Mouse (Mus musculus) cortical plate, adult 2 months (tissue): ENCODE data around the gene Gm45716. TPM values are rescaled to one million over a fixed set of nuclear protein-coding genes. Genes with fewer than 3 reads are reported as not detected.

Experiments used
- H3K27ac ChIP-seq: fragments of 200-500 bp; 2 replicates; pipeline ENCODE4 v1.5.1; 2012; ENCODE audit warnings: low read length, control low read depth, inconsistent platforms; ENCODE audit not compliant: insufficient read depth
- H3K4me1 ChIP-seq: fragments of 200-500 bp; 2 replicates; pipeline ENCODE4 v1.6.1; 2011; ENCODE audit warnings: low read length; ENCODE audit not compliant: control insufficient read depth, insufficient read depth
- H3K4me3 ChIP-seq: fragments of 200-500 bp; 2 replicates; pipeline ENCODE4 v1.5.1; 2011; ENCODE audit warnings: mild to moderate bottlenecking, low read length, control low read depth; ENCODE audit not compliant: insufficient read depth
- CTCF ChIP-seq: fragments of 200-500 bp; IDR thresholded peaks from 2 replicates; pipeline ENCODE4 v1.5.1; 2011; ENCODE audit warnings: mild to moderate bottlenecking, control low read depth, low read length; ENCODE audit not compliant: insufficient read depth; ENCODE audit errors: extremely low read depth
- POLR2A ChIP-seq: fragments of 200-500 bp; IDR thresholded peaks from 2 replicates; pipeline ENCODE4 v1.6.1; 2011; ENCODE audit warnings: mild to moderate bottlenecking, low read length, control low read depth; ENCODE audit not compliant: insufficient read depth; ENCODE audit errors: extremely low read depth
- polyA plus RNA-seq: library from polyadenylated mRNA; depleted of rRNA; stranded (reverse); fragments of >200 nt; gene quantifications from 2 replicates; pipeline ENCODE4 v1.2.3, GENCODE M21; 2012

Gene Gm45716
- polyA plus RNA-seq, 1 experiment = 13.3 TPM

DNA sequence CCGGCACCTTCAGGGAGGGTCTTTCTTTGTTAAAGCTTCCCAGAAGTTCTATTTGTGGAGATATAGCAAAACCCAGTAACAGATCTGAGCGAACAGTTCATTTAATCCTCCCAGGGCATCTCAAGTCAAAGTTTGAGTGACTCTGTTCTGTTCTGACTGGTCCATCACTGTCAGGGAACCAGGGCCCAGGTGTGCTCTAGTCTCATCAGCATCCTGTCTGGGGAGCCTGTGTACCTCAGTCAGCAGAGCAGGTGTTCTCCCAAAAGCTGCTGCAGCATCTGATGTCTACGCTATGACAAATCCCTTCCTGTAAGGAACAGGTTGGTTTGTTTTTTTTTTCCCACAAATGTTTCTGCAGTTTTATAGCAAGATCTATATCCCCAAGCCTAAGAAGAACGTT is 59.2 kb downstream of the Gm45716 start:
- TF ChIP-seq POLR2A (no peak), CTCF (no peak)
- H3K4me3 ChIP-seq = no peak overlapping the region
- H3K27ac ChIP-seq = no peak overlapping the region
- peaks cover 4% of the 10 kb centered on the region for H3K4me1 ChIP-seq

DNA sequence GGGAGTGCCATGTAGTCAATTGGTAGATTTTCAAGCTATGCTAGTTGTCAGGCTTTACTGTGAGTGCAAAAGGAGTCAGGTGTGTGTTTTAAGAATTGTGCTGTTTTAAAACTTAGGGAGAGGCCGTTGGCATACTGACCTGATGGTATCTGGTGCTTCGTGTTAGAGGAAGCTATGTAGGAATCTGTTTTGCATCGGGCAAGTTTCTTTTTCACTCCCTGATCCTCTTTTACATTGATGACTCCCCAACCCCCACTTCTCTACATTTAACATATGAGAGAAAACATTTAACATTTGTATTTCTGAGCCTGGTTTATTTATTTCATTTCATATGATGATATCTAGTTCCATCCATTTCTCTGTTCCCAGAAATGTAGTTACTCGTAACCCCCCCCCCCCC is 60.3 kb downstream of the Gm45716 start:
- Histone ChIP-seq H3K4me1 (peaks cover 7% of the 10 kb centered on the region), H3K27ac (no peak overlapping the region), H3K4me3 (no peak overlapping the region)
- no peak for TF ChIP-seq POLR2A
- TF ChIP-seq CTCF = no peak

GRCm38 (mm10) chr11:90249025-90249650 is 61.7 kb downstream of the Gm45716 start, which contains the start of gene Mmd:
Gene Mmd, plus strand, starts transcription at chr11:90249456.
- H3K4me1 ChIP-seq = peaks cover 6% of the 10 kb centered on the region
- H3K4me3 ChIP-seq = peak within 1 kb of the TSS; percentile 90
- H3K27ac ChIP-seq = peak within 1 kb of the TSS; percentile 93
- TF ChIP-seq CTCF (no peak), POLR2A (peak; percentile 99)

DNA sequence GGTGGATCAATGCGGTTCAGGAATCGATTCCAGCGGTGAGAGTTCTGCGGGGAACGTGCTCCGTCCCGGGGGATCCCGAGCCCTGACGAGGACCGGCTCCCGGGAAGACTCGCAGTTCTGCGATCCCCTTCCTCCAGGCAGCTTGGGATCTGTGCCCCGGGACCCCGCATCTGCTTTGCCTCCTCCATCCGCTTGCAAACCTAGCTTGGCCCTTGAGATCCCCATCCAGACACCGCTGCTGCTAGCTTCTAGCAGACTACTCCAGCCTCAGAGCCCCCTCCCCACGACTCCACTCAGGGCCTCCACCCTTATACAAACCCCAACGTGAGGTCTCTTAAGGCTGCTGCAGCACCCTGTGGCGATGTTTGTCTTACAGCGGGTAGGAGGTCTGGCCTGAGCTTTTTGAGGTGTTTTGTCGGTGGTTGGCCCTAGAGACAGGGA is 62.2 kb downstream of the Gm45716 start:
- Histone ChIP-seq H3K27ac (peak overlapping the region; percentile 93), H3K4me3 (peak overlapping the region; percentile 90), H3K4me1 (peaks cover 8% of the 10 kb centered on the region)
- TF ChIP-seq CTCF = no peak
- no peak for TF ChIP-seq POLR2A

DNA sequence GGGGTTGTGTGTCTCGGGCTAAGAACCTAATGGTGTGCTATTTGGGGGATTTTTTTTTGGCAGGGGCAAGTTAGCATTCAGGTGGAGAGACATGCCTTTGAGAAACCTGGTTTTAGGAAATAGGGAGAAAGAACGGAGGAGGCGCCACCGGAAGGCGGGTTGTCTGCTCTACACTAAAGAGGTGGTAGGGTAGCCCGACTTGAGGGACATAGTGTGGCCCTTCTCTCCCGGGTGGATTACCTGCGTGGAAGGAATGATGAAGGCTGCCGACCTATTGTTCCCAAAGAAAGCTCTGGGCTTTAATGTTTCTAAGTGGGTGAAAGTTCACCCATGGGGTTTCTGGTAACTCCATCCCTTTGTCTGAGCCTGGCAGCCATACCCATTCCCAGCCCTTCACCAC is 62.7 kb downstream of the Gm45716 start:
- Histone ChIP-seq H3K27ac (peak overlapping the region; percentile 93), H3K4me3 (peak overlapping the region; percentile 90), H3K4me1 (peaks cover 8% of the 10 kb centered on the region)
- no peak for TF ChIP-seq CTCF
- no peak for TF ChIP-seq POLR2A

DNA sequence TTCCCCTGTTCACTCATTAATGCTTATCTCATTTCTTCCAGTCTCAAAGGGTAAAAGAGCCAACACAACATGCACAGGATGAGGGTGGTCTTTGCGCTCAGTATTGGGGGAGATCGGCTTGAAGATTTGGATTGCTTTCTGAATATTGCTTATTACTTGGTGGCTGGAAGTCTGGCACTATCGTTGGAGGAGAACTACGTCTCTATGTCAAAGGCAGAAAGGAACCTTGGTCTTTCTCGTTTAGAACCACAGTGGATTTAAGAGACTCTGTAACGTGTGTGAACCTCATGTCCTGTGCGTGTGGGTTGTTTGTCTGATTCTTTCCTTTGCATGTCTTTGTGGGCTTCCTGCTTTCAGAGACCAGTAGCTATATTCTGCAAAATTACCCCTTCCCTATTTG is 63.2 kb downstream of the Gm45716 start:
- TF ChIP-seq CTCF (no peak), POLR2A (no peak)
- peak overlapping the region; percentile 90 for H3K4me3 ChIP-seq
- H3K4me1 ChIP-seq = peaks cover 10% of the 10 kb centered on the region
- no peak overlapping the region for H3K27ac ChIP-seq

GRCm38 (mm10) chr11:90251923-90252322 is 64.4 kb downstream of the Gm45716 start:
- TF ChIP-seq CTCF (no peak), POLR2A (no peak)
- H3K4me1 ChIP-seq = peaks cover 17% of the 10 kb centered on the region
- H3K4me3 ChIP-seq = peak overlapping the region; percentile 8; the same call in 1 of the 2 replicates
- H3K27ac ChIP-seq = no peak overlapping the region

DNA sequence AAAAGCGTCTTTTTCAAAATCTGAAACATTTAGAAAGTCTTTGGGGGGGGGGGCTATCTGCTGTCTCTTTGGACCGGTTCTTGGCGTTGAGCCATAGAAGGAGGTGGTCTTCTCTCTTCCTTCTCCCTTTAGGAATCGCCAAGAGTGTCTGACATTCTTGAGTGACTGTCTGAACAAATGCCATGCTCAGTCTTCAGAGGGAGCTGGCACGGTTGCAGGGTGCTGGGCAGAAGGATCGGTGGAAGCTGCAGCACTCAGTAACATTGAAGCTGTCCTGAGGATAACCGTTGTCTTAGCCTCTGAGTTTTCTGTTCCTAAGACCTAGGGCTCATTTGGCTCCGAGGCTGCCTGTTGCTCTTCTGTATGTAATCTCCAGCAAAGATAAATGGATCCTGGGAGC is 64.9 kb downstream of the Gm45716 start:
- TF ChIP-seq POLR2A (no peak), CTCF (no peak)
- Histone ChIP-seq H3K27ac (no peak overlapping the region), H3K4me3 (0 out of 2 replicates have a peak overlapping the region, but pooled peaks have one; percentile 8), H3K4me1 (peaks cover 18% of the 10 kb centered on the region)

GRCm38 (mm10) chr11:90254536-90254935 is 67.1 kb downstream of the Gm45716 start:
- no peak overlapping the region for H3K4me3 ChIP-seq
- H3K4me1 ChIP-seq = peaks cover 16% of the 10 kb centered on the region
- 0 out of 2 replicates have a peak, but pooled peaks have one; percentile 16 for TF ChIP-seq POLR2A
- no peak for TF ChIP-seq CTCF
- H3K27ac ChIP-seq = peak overlapping the region; percentile 57; the same call in 1 of the 2 replicates

GRCm38 (mm10) chr11:90255687-90256086 is 68.2 kb downstream of the Gm45716 start:
- Histone ChIP-seq H3K27ac (peak overlapping the region; percentile 84; the same call in 1 of the 2 replicates), H3K4me1 (peaks cover 16% of the 10 kb centered on the region), H3K4me3 (no peak overlapping the region)
- TF ChIP-seq POLR2A (no peak), CTCF (no peak)
